Mouse (Mus musculus): ENCODE data around the gene Fam163a.

GRCm38 (mm10) chr1:156066133-156066532 lies 138.7 kb downstream of the Fam163a start:
- TF ChIP-seq CTCF (IDR thresholded peaks at IDR 0.05) (no peak), EP300 (IDR thresholded peaks at IDR 0.05) (no peak)
